In genomic region chr11:103112552-103112912, GRCm38 (mm10) we compare ENCODE assay signal across 9 mouse cellular contexts. TPM values are rescaled to one million over a fixed set of nuclear protein-coding genes. Genes with fewer than 3 reads are reported as not detected.
A peak's percentile ranks its signal among the peaks of the same experiment; 100 is the strongest.
DNase-seq lines count a peak whose midpoint lies in the region; ATAC-seq and TF ChIP-seq lines count a peak whose summit lies in the region.
"Had no signal": no experiment of that assay in that cellular context is flagged by ENCODE, and none has a peak within 500 bp of the region (broad histone marks: within the 10 kb centered on the region; RNA-seq: fewer than 3 reads in every experiment).

No protein-coding gene starts in this region.

- no peak for TF ChIP-seq CTCF in heart, adult 2 months (IDR thresholded peaks at IDR 0.05)
- no peak for TF ChIP-seq CTCF in ES-Bruce4 (IDR thresholded peaks at IDR 0.05; ENCODE audit: low read depth, low read length)

- no peaks in the 10 kb centered on the region for H3K9me3 ChIP-seq in ES-Bruce4 (replicated peaks; ENCODE audit: control insufficient read depth, insufficient read depth, low read length, poor library complexity, severe bottlenecking)
- H3K9me3 ChIP-seq in forebrain, embryonic 16.5 days (ENCODE audit: control insufficient read depth, low read length): no peaks in the 10 kb centered on the region
- H3K9me3 ChIP-seq in liver, embryonic 15.5 days (replicated peaks): no peaks in the 10 kb centered on the region
- H3K9me3 ChIP-seq: G1E had no signal

- WGBS in heart, adult 2 months: 22% methylated on average over 9 of the region's 9 CpGs
- 7% methylated on average over 9 of the region's 9 CpGs for WGBS in forebrain, embryonic 16.5 days
- 48% methylated on average over 9 of the region's 9 CpGs for WGBS in liver, embryonic 15.5 days (ENCODE audit: insufficient replicate concordance)

- H3K4me3 ChIP-seq in heart, adult 2 months: peak overlapping the region; percentile 49
- peak overlapping the region; percentile 74 for H3K4me3 ChIP-seq in ES-Bruce4 (ENCODE audit: low read depth, low read length)
- H3K4me3 ChIP-seq in forebrain, embryonic 16.5 days (replicated peaks; ENCODE audit: low read length): peak overlapping the region; percentile 31
- peak overlapping the region; percentile 39 for H3K4me3 ChIP-seq in liver, embryonic 15.5 days (replicated peaks)

- no peaks in the 10 kb centered on the region for H3K27me3 ChIP-seq in heart, adult 2 months (ENCODE audit: control insufficient read depth, insufficient read depth, low read length)
- H3K27me3 ChIP-seq in ES-Bruce4 (ENCODE audit: control insufficient read depth, insufficient read depth, low read length, poor library complexity, severe bottlenecking): no peaks in the 10 kb centered on the region
- H3K27me3 ChIP-seq in forebrain, embryonic 16.5 days (replicated peaks; ENCODE audit: control insufficient read depth, insufficient read depth, low read length): peaks cover 17% of the 10 kb centered on the region
- H3K27me3 ChIP-seq in liver, embryonic 15.5 days: peaks cover 21% of the 10 kb centered on the region

- no peak for TF ChIP-seq EP300 in heart, adult 2 months (IDR thresholded peaks at IDR 0.05; ENCODE audit: insufficient read depth, low read depth, low read length)
- no peak for TF ChIP-seq EP300 in ES-Bruce4 (IDR thresholded peaks at IDR 0.05; ENCODE audit: insufficient read depth, low read depth, low read length)

- peak overlapping the region; percentile 70 for H3K9ac ChIP-seq in heart, adult 2 months (ENCODE audit: low read depth, low read length)
- H3K9ac ChIP-seq in ES-Bruce4 (ENCODE audit: low read depth, poor library complexity, severe bottlenecking): peak overlapping the region; percentile 96
- peak overlapping the region; percentile 43; the same call in 1 of the 2 replicates for H3K9ac ChIP-seq in forebrain, embryonic 16.5 days (replicated peaks; ENCODE audit: low read depth, low read length)
- H3K9ac ChIP-seq in liver, embryonic 15.5 days: 0 out of 2 replicates have a peak overlapping the region, but pooled peaks have one; percentile 20

- peak overlapping the region; percentile 81 for H3K27ac ChIP-seq in heart, adult 2 months
- H3K27ac ChIP-seq in ES-Bruce4 (ENCODE audit: insufficient read depth, low read length): peak overlapping the region; percentile 93
- H3K27ac ChIP-seq in forebrain, embryonic 16.5 days (ENCODE audit: low read length): no peak overlapping the region
- 0 out of 2 replicates have a peak overlapping the region, but pooled peaks have one; percentile 25 for H3K27ac ChIP-seq in liver, embryonic 15.5 days (replicated peaks)

- H3K4me1 ChIP-seq in heart, adult 2 months (ENCODE audit: control insufficient read depth, insufficient read depth, low read length): peaks cover 5% of the 10 kb centered on the region
- H3K4me1 ChIP-seq in ES-Bruce4 (ENCODE audit: control insufficient read depth, insufficient read depth, low read length): no peaks in the 10 kb centered on the region
- H3K4me1 ChIP-seq in forebrain, embryonic 16.5 days (replicated peaks; ENCODE audit: control insufficient read depth, insufficient read depth, low read length): peaks cover 28% of the 10 kb centered on the region
- H3K4me1 ChIP-seq in liver, embryonic 15.5 days (replicated peaks): peaks cover 55% of the 10 kb centered on the region

- H3K79me2 ChIP-seq in heart, adult 2 months (replicated peaks; ENCODE audit: control insufficient read depth, insufficient read depth, low read length): no peaks in the 10 kb centered on the region

- H3K4me2 ChIP-seq in forebrain, embryonic 16.5 days (ENCODE audit: low read length): peak overlapping the region; percentile 51
- H3K4me2 ChIP-seq in liver, embryonic 15.5 days: peak overlapping the region; percentile 65

- DNase-seq in heart, adult 2 months: peak in 1 of 2 experiments; percentile 48
- DNase-seq in heart, postnatal 25 days (ENCODE audit: low spot score): no peak
- no peak for DNase-seq in layer of hippocampus, postnatal 25 days (ENCODE audit: extremely low spot score in 1 of 2, low spot score in 1 of 2)
- DNase-seq in left cerebral cortex, postnatal 14 days (ENCODE audit: low spot score in 2 of 2): no peak
- DNase-seq in cerebellum, postnatal 36 days: no peak

- intact Hi-C loops in heart, adult 2 months (cut with DNase I): no loop called here
- intact Hi-C loops in heart, postnatal 25 days (cut with DNase I): no loop called here
- intact Hi-C loops in left cerebral cortex, postnatal 14 days (cut with DNase I): no loop called here

- TF ChIP-seq POLR2A in heart, adult 2 months (IDR thresholded peaks at IDR 0.05; ENCODE audit: insufficient read depth, low read depth, low read length): no peak
- TF ChIP-seq POLR2A in ES-Bruce4 (IDR thresholded peaks at IDR 0.05; ENCODE audit: insufficient read depth, low read length): peak; percentile 5

- H3K36me3 ChIP-seq in heart, adult 2 months (ENCODE audit: control insufficient read depth, insufficient read depth, low read length): no peaks in the 10 kb centered on the region
- peaks cover 3% of the 10 kb centered on the region; the same call in 1 of the 2 replicates for H3K36me3 ChIP-seq in ES-Bruce4 (ENCODE audit: control insufficient read depth, insufficient read depth, low read length, poor library complexity, severe bottlenecking)
- no peaks in the 10 kb centered on the region for H3K36me3 ChIP-seq in forebrain, embryonic 16.5 days (ENCODE audit: control insufficient read depth, insufficient read depth)
- H3K36me3 ChIP-seq in liver, embryonic 15.5 days (replicated peaks): peaks cover 29% of the 10 kb centered on the region

- ATAC-seq in forebrain, embryonic 16.5 days: no peak
- ATAC-seq in liver, embryonic 15.5 days (ENCODE audit: insufficient read depth): no peak

RNA-seq across cellular contexts. Expression of gene Hexim1, which starts 3.5 kb away (rescaled TPM):
- total RNA-seq in heart, adult 2 months (2021): 10 to 100 TPM; 18.2 to 19.3 TPM
- 7.8 and 9.0 TPM in 2 replicates for polyA plus RNA-seq in heart, adult 2 months (2012; rRNA removed)
- 10 to 100 TPM; 17.5 to 18.8 TPM for total RNA-seq in heart, postnatal 25 days (2021)
- polyA plus RNA-seq in ES-Bruce4 (2011; ENCODE audit: insufficient read depth, insufficient read length, low read depth, missing spikeins): 17.2 and 20.1 TPM in 2 replicates
- polyA plus RNA-seq in forebrain, embryonic 16.5 days (2015; fragmentation: Nextera tagmentation; extraction: Ambion mirVana): 3.5 and 4.1 TPM in 2 replicates
- 1.8 and 1.9 TPM in 2 replicates for polyA plus RNA-seq in liver, embryonic 15.5 days (2015; fragmentation: Nextera tagmentation; extraction: Ambion mirVana)
- 10 to 100 TPM; 52.3 to 53.3 TPM for total RNA-seq in layer of hippocampus, postnatal 25 days (2021)
- total RNA-seq in left cerebral cortex, postnatal 14 days (2021): 10 to 100 TPM; 43.7 to 45.4 TPM

RNA-seq across cellular contexts. Expression of gene Acbd4, which starts 11.1 kb away (rescaled TPM):
- 10 to 100 TPM; 27.8 to 38.1 TPM for total RNA-seq in heart, adult 2 months (2021)
- 27.5 and 27.8 TPM in 2 replicates for polyA plus RNA-seq in heart, adult 2 months (2012; rRNA removed)
- 10 to 100 TPM; 36.7 to 39.0 TPM for total RNA-seq in heart, postnatal 25 days (2021)
- 15.0 and 19.4 TPM in 2 replicates for polyA plus RNA-seq in ES-Bruce4 (2011; ENCODE audit: insufficient read depth, insufficient read length, low read depth, missing spikeins)
- polyA plus RNA-seq in forebrain, embryonic 16.5 days (2015; fragmentation: Nextera tagmentation; extraction: Ambion mirVana): 17.0 and 17.8 TPM in 2 replicates
- polyA plus RNA-seq in liver, embryonic 15.5 days (2015; fragmentation: Nextera tagmentation; extraction: Ambion mirVana): 60.6 and 60.9 TPM in 2 replicates
- total RNA-seq in layer of hippocampus, postnatal 25 days (2021): 10 to 100 TPM; 79.5 to 90.4 TPM
- total RNA-seq in left cerebral cortex, postnatal 14 days (2021): 10 to 100 TPM; 71.3 to 71.5 TPM

RNA-seq across cellular contexts. Expression of gene Plcd3, which starts 11.1 kb away (rescaled TPM):
- 10 to 100 TPM; 13.7 to 14.0 TPM for total RNA-seq in heart, adult 2 months (2021)
- 20.6 and 22.3 TPM in 2 replicates for polyA plus RNA-seq in heart, adult 2 months (2012; rRNA removed)
- 10 to 100 TPM; 14.7 to 16.3 TPM for total RNA-seq in heart, postnatal 25 days (2021)
- polyA plus RNA-seq in ES-Bruce4 (2011; ENCODE audit: insufficient read depth, insufficient read length, low read depth, missing spikeins): 14.7 and 17.5 TPM in 2 replicates
- 2.5 and 2.6 TPM in 2 replicates for polyA plus RNA-seq in forebrain, embryonic 16.5 days (2015; fragmentation: Nextera tagmentation; extraction: Ambion mirVana)
- 0.31 and 0.45 TPM in 2 replicates for polyA plus RNA-seq in liver, embryonic 15.5 days (2015; fragmentation: Nextera tagmentation; extraction: Ambion mirVana)
- total RNA-seq in layer of hippocampus, postnatal 25 days (2021): 10 to 100 TPM in 1 of 2 experiments, 1 to 10 TPM in 1; 9.1 to 10.2 TPM
- 10 to 100 TPM; 14.1 to 14.7 TPM for total RNA-seq in left cerebral cortex, postnatal 14 days (2021)
- polyA plus RNA-seq: G1E had no signal

RNA-seq across cellular contexts. Expression of gene Hexim2, which starts 19.7 kb away (rescaled TPM):
- 1 to 10 TPM; 1.3 to 1.9 TPM for total RNA-seq in heart, adult 2 months (2021)
- 2.6 and 2.9 TPM in 2 replicates for polyA plus RNA-seq in heart, adult 2 months (2012; rRNA removed)
- total RNA-seq in heart, postnatal 25 days (2021): 1 to 10 TPM; 1.3 to 2.3 TPM
- polyA plus RNA-seq in ES-Bruce4 (2011; ENCODE audit: insufficient read depth, insufficient read length, low read depth, missing spikeins): 1.7 and 4.5 TPM in 2 replicates
- polyA plus RNA-seq in forebrain, embryonic 16.5 days (2015; fragmentation: Nextera tagmentation; extraction: Ambion mirVana): 19.9 and 25.9 TPM in 2 replicates
- polyA plus RNA-seq in liver, embryonic 15.5 days (2015; fragmentation: Nextera tagmentation; extraction: Ambion mirVana): 4.2 and 4.7 TPM in 2 replicates
- total RNA-seq in layer of hippocampus, postnatal 25 days (2021): 10 to 100 TPM; 13.2 to 14.7 TPM
- total RNA-seq in left cerebral cortex, postnatal 14 days (2021): 10 to 100 TPM; 15.4 TPM

RNA-seq across cellular contexts. Expression of gene Fmnl1, which starts 58.4 kb away (rescaled TPM):
- total RNA-seq in heart, adult 2 months (2021): 10 to 100 TPM; 12.1 to 14.5 TPM
- polyA plus RNA-seq in heart, adult 2 months (2012; rRNA removed): 12.8 and 14.2 TPM in 2 replicates
- 10 to 100 TPM; 15.1 to 18.2 TPM for total RNA-seq in heart, postnatal 25 days (2021)
- 1.7 and 4.9 TPM in 2 replicates for polyA plus RNA-seq in ES-Bruce4 (2011; ENCODE audit: insufficient read depth, insufficient read length, low read depth, missing spikeins)
- polyA plus RNA-seq in forebrain, embryonic 16.5 days (2015; fragmentation: Nextera tagmentation; extraction: Ambion mirVana): 2.7 and 6.7 TPM in 2 replicates
- polyA plus RNA-seq in liver, embryonic 15.5 days (2015; fragmentation: Nextera tagmentation; extraction: Ambion mirVana): 5.7 and 6.2 TPM in 2 replicates
- total RNA-seq in layer of hippocampus, postnatal 25 days (2021): 100 to 1,000 TPM; 127 to 147 TPM
- total RNA-seq in left cerebral cortex, postnatal 14 days (2021): 100 to 1,000 TPM; 132 to 143 TPM
- total RNA-seq: G1E had no signal

Comparison
In these comparisons a context has a peak if more than half of its experiments do, and no peak if none do; other contexts are left out.
1. H3K9ac ChIP-seq: peak in every context shown above with its lines; median percentile 96 in ES-Bruce4; 70 in heart, adult 2 months; 43 in forebrain, embryonic 16.5 days; 20 in liver, embryonic 15.5 days.